Mouse (Mus musculus) spleen, embryonic (tissue): ENCODE measurements around the gene Slc22a26.
"Not testable (repeated sequence)": the region's sequence is repeated elsewhere in the genome, so short reads cannot be mapped to it uniquely, and the experiment has no call there.

Experiments
- CTCF ChIA-PET: fragments of 350-600 bp; sonication (Branson Sonifier 250); formaldehyde crosslinking; loops from one replicate; lab custom pipeline; 2022; lab: Charles Lee

Slc22a26 gene

DNA sequence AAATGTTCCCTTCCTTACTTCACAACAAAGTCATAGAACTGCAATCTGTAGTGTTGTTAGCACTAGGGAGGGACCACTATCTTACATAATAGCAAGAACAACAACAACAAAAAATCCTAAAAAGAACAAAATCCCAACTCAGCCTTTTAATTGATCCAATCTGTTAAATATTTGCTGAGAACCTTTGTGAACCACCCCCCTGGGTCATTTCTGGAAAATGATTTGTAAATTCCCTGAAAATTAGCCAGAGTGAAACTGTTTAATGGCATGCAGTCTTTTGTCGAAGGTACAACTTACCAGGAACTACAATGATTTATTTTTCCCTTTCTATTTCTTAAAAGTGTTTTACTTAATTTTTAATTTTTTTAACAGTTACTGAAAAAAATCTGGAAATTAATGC, at the start of gene Slc22a26:
Slc22a26 (minus strand) TSS at position 97 of the 400 bp plus-strand sequence.
- CTCF ChIA-PET, result no interaction called here

DNA sequence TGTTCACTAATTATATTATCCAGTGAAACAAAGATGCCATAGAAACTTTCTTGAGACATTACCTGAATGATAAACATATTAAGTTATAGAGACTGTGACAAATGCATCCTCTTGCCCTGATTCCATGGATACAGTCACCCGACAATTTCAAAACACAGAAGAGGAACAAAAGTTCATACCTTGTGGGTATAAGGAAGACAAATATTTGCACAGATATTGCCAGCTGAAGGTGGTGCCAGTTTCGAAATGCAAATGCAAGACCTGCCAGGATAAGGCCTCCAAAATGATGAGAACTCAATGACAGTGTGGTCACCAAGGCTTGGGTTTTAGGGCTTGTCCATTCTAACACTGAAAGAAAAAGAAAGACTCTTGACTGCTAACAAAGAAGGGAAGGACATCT, 27.4 kb upstream of the Slc22a26 start:
- CTCF ChIA-PET, result no interaction called here

DNA sequence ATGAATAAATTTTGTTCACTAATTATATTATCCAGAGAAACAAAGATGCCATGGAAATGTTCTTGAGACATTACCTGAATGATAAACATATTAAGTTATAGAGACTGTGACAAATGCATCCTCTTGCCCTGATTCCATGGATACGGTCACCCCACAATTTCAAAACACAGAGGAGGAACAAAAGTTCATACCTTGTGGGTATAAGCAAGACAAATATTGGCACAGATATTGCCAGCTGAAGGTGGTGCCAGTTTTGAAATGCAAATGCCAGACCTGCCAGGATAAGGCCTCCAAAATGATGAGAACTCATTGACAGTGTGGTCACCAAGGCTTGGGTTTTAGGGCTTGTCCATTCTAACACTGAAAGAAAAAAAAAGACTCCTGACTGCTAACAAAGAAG, 11.9 kb downstream of the Slc22a26 start:
- CTCF ChIA-PET, result no interaction called here

DNA sequence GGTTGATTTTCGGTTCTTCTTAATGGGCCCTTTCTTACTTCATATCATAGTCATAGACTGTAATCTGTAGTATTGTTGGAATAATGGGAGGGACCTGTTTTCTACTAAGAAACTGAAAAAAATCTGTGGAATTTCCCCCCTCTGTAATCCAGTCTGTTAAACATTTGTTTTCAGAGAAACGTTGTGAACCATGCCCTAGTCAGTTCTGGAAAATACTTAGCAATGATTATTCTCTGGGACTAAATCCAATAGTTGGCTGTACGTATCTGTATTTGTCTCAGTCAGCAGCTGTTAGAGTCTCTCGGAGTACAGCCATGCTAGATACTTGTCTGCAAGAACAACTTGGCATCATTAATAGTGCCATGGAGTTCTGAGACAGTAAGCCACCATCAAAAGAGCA, 27.2 kb downstream of the Slc22a26 start:
- CTCF ChIA-PET, result no interaction called here

DNA sequence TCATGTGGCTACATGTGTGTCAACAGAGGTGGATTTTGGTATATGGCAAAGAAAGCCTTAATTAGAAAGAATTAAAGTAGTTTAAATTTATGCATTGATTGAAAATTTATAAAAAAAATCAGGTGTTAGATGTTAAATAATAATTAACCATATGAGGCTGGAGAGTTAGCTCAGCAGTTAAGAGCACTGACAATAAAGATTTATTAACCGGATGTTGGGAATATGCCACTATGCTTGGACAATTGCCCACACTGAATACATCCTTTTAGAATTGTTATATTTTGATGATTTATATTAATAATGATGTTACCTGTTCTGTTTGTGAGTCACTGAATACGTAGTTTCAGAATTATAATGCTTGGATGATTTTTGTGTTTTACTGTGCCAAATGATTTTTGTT, 36.3 kb downstream of the Slc22a26 start:
- CTCF ChIA-PET, result no interaction called here

DNA sequence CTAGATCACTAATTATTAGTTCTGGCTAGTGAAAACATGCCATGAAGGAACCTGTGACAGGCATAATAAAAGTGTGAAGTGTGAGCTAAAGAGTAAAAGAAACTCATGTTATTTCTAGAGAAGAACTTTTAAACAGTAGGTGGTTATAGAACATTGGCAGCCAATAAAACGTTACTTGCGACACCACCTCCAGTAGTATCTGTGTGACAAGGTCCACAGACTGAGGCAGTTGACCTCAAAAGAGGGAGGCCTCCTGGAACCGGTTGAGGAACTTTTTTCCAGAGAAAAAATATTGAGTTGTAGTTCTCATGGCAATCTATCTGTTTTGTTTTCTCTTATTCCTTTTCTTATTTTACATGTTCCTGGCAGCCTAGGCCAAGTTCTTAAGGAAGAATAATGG, 36.9 kb downstream of the Slc22a26 start:
- CTCF ChIA-PET, result no interaction called here

DNA sequence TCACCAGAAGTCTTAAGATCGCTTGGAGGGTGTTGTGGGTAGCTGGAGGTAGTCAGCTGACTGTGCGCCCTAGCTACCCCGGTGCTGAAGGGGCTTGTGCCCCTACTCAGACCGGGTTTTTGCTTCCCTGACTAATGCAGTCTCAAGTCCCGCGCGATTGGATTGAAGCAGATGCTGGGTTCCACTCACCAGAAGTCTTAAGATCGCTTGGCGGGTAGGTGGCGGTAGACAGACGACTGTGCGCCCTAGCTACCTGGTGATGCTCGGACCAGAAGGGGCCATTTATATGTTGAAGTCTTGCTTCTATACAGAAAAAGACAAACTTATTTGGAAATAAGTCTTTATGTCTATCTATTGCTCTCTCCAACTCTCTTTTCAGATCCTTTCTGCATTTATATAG, 49.1 kb downstream of the Slc22a26 start:
- CTCF ChIA-PET, result not testable (repeated sequence)
